Mouse (Mus musculus) 3T3-L1 (cell line): ENCODE measurements around the gene Usp47.
A peak's percentile ranks its signal among the peaks of the same experiment; 100 is the strongest.

Source experiments
- DNase-seq: peaks from one replicate; pipeline ENCODE4 v3.0.0-alpha.2; 2015; ENCODE audit warnings: low read depth, low spot score

Gene Usp47

DNA sequence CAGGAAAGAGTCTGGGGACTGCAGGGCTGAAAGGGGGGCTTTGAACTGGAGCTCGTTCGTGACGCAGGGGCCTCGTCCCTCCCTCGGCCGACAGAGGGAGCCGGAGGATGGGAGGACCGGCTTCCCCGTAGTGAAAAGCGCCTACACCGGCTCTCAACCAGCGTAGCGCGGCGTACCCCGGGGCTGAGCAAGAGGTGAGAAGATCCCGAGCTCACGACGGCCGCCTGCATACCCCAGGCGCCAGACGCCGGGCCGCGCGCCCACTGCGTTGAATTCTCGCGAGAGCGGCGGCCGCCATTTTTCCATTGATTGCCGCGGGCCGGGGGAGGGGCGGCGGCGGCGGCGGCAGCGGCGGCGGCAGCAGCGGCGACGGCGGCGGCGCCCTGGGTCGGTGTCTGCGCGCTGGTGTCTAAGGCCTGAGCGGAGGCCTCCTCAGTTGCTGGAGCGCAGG, at the start of gene Usp47:
Gene Usp47 (plus strand): TSS at position 355 of the 451 bp plus-strand sequence.
- DNase-seq, result peak; percentile 77

DNA sequence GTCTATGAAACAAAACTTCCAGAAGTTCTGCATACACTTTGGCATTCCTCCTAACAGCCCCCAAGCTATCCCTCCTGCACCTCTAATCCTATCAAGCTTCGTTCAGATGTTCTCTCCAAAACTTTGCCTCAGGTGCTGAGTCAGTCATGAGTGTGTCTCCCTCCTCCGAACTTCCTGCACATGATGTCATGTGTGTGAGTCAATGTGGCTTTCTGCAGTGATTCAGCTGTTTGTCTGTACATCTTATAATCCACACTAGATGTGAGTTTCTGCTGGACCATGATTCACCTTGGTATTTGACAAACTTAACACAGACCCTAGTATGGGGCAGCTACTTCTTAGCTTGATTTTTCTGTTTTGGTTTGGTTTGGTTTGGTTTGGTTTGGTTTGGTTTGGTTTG, 46.9 kb upstream of the Usp47 start:
- peak; percentile 92 for DNase-seq

GRCm38 (mm10) chr7:111977871-111978270, 45.4 kb upstream of the Usp47 start:
- peak; percentile 65 for DNase-seq

GRCm38 (mm10) chr7:111982296-111982695, 41.0 kb upstream of the Usp47 start:
- DNase-seq, result no peak

GRCm38 (mm10) chr7:111984530-111984929, 38.8 kb upstream of the Usp47 start:
- DNase-seq, result peak; percentile 88

GRCm38 (mm10) chr7:111985266-111985665, 38.0 kb upstream of the Usp47 start:
- no peak for DNase-seq

GRCm38 (mm10) chr7:111986906-111987305, 36.4 kb upstream of the Usp47 start:
- DNase-seq, result peak; percentile 84

- DNase-seq, result no peak
These were observed 25.9 kb upstream of the Usp47 start for GRCm38 (mm10) chr7:111997441-111997840.

- DNase-seq, result peak; percentile 34
These were observed 24.8 kb upstream of the Usp47 start for GRCm38 (mm10) chr7:111998446-111999004.

DNA sequence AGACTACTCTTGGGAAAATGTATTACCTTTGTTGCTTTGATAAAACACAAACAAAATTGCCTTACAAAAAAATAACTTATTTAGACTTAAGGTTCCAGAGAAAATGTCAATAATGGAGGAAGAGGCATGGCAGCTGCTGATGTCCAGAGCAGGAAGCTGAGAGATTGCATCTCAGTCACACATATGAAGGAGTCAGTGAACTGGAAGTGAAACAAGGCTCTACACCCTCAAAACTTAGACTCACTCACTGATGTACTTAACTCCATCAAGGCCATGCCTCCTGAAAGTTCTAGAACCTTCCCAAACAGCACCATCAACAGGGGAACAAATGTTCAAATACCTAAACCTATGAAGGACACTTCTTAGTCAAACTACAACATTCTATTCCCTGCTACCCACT, 23.9 kb upstream of the Usp47 start:
- no peak for DNase-seq

DNA sequence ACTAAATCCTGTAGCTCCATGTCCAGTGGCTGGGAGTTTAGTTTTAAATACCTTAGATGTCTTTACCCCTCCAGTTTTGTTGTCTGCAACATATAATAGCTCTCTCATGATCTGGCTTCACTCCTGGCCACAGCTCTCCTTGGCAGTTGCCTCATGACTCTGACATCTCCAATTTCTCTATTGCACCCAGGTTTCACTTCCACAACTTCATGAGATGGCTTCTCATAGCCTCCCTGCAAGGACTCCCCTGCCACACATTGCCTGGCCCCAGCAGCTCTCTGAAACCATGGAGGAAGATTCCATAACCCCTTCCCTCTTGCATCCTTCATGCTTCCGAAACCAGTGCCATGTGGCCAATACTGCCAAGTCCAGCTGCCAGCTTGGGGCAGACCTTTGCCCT, 23.1 kb upstream of the Usp47 start:
- DNase-seq, result no peak

- peak; percentile 61 for DNase-seq
These were observed 12.8 kb upstream of the Usp47 start for GRCm38 (mm10) chr7:112010511-112010910.

GRCm38 (mm10) chr7:112010976-112011375, 12.3 kb upstream of the Usp47 start:
- DNase-seq, result peak; percentile 75

DNA sequence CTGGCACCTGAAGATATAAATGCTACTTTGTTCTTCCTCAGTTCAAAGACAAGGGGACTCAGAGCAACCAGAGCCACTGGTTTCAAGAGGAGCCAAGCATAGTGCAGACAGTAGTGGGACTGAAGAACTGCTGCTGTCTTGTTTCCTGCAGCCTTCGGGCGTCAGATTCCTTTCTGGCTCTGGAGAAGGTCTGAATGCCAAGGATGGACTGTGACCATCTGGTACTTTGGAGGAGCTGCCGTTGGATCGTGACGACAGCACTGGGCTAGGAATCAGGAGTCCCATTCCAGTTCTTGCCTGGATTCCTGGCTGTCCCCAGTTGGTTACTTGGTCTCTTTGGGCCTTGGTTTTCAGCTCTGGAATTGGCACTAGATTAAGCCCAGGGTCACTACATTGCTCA, 11.2 kb upstream of the Usp47 start:
- peak; percentile 61 for DNase-seq

GRCm38 (mm10) chr7:112012621-112013177, 10.6 kb upstream of the Usp47 start:
- DNase-seq, result no peak

DNA sequence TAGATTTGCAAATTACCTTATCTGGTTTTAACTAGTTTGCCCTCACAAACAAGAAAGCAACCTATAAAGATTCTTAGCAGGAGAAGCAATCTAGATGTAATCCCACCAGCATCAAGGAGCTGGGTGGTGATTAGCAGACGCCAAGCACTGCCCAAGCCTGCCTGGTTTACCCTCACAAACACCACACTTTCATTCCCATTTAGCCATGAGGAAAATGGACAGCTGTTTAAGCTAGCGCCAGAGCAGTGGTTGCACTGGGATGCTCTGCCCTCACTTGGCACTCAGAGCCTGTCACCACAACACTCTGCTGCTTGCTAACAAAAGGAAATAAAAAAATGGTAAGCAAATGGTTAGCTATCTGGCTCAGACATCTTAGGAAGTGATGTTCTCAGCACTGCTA, 9.2 kb upstream of the Usp47 start:
- DNase-seq, result peak; percentile 13

- DNase-seq, result peak; percentile 46
These were observed 676 bp upstream of the Usp47 start for GRCm38 (mm10) chr7:112022506-112023149.

DNA sequence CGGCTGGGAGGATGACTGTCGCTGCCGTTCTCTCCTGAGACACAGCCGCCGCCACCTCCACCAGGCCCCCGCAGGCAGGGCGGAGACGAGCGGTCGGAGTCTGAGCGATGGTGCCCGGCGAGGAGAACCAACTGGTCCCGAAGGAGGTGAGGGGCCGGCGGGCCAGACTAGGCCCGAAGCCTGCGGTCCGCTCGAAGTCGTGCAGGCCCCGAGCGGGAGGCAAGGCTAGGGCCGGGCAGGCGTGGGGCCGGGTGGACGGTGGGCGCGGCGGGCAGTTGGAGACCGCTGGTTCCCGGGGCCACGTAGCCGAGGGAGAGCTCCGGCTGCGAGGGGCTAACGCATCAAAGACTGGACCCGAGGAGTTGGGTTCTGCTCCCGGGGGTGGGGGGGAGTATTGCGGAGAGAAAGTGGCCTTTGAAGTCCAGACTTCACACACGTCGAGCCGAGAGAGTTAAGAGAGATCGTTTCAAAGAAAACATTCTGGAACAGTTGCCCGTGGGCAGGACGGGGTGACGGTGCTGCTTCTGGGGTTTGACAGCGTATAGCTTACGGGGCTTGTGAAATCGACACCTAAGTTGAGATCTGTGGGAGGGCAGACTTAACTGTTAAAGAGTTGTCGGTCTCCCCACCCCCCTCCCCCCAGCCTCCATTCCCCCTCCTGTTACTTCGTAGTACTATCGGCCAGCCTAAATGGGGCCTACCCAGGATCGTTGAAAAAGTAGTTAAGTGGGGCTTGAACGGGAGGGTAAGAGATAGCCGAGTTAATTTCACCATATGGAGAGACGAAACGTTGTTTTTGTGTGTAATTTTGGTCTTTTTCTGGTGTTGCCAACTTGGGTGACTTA, 519 bp downstream of the Usp47 start:
- DNase-seq, result peak; percentile 51

GRCm38 (mm10) chr7:112024446-112024730, 1.1 kb downstream of the Usp47 start:
- no peak for DNase-seq

- peak; percentile 35 for DNase-seq
These were observed 1.6 kb downstream of the Usp47 start for GRCm38 (mm10) chr7:112024856-112025255.

- DNase-seq, result peak; percentile 55
These were observed 7.3 kb downstream of the Usp47 start for GRCm38 (mm10) chr7:112030594-112030993.

DNA sequence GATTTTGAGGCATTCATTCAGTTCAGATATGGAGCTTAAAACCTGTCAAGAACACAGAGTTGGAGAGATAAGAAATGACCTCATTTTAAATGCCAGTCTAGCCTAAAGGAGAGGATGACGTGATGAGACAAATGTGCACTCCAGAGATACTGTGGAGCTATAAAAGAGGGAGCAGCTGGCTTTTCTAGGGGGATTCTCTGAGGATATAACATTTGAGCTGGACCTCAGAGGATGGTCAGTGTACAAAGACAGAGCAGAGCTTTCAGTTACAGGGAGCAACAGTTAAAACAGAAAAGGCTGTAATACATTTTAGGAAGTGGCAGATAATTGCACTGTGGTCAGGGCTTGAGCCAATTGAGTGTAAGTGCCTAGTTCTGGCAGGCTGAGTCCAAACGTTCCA, 12.5 kb downstream of the Usp47 start:
- peak; percentile 47 for DNase-seq
